Mouse (Mus musculus) heart, embryonic 10.5 days (tissue): ENCODE measurements around the gene Inf2. TPM values are rescaled to one million over a fixed set of nuclear protein-coding genes. Genes with fewer than 3 reads are reported as not detected.
A peak's percentile ranks its signal among the peaks of the same experiment; 100 is the strongest.

Experiments
- DNase-seq: peaks from one replicate; pipeline ENCODE4 v3.0.0-alpha.2; 2017; ENCODE audit warnings: low spot score
- H3K27ac ChIP-seq: fragments of 300-500 bp; sonication (generic); 2 replicates; pipeline ENCODE4 v1.5.1; 2016; ENCODE audit warnings: mild to moderate bottlenecking
- H3K27me3 ChIP-seq: fragments of 300-500 bp; sonication (generic); 2 replicates; pipeline ENCODE4 v1.6.1; 2016; ENCODE audit warnings: mild to moderate bottlenecking; ENCODE audit not compliant: poor library complexity, insufficient read depth, severe bottlenecking
- H3K36me3 ChIP-seq: fragments of 300-500 bp; sonication (generic); 2 replicates; pipeline ENCODE4 v1.6.1; 2016; ENCODE audit warnings: mild to moderate bottlenecking, moderate library complexity
- H3K4me1 ChIP-seq: fragments of 300-500 bp; sonication (generic); 2 replicates; pipeline ENCODE4 v1.6.1; 2016; ENCODE audit warnings: mild to moderate bottlenecking
- H3K4me3 ChIP-seq: fragments of 300-500 bp; sonication (generic); 2 replicates; pipeline ENCODE4 v1.5.1; 2016; ENCODE audit warnings: mild to moderate bottlenecking, moderate library complexity
- H3K9me3 ChIP-seq: fragments of 300-500 bp; sonication (generic); 2 replicates; pipeline ENCODE4 v1.6.1; 2016; ENCODE audit warnings: mild to moderate bottlenecking, moderate library complexity
- WGBS: fragments of 180-500 bp; shearing (Covaris S2); methylation state at CpG from one replicate; pipeline ENCODE4 v1.1.7; 2016; 5-methylcytosine and 5-hydroxymethylcytosine counted together
- polyA plus RNA-seq: library from polyadenylated mRNA; unstranded; fragments of >200 nt; fragmentation: Nextera tagmentation; extraction: Ambion mirVana; gene quantifications from 2 replicates; pipeline ENCODE4 v1.2.1, GENCODE M21; 2016

The Inf2 gene
- polyA plus RNA-seq, result 3.5 and 5.6 TPM in 2 replicates

DNA sequence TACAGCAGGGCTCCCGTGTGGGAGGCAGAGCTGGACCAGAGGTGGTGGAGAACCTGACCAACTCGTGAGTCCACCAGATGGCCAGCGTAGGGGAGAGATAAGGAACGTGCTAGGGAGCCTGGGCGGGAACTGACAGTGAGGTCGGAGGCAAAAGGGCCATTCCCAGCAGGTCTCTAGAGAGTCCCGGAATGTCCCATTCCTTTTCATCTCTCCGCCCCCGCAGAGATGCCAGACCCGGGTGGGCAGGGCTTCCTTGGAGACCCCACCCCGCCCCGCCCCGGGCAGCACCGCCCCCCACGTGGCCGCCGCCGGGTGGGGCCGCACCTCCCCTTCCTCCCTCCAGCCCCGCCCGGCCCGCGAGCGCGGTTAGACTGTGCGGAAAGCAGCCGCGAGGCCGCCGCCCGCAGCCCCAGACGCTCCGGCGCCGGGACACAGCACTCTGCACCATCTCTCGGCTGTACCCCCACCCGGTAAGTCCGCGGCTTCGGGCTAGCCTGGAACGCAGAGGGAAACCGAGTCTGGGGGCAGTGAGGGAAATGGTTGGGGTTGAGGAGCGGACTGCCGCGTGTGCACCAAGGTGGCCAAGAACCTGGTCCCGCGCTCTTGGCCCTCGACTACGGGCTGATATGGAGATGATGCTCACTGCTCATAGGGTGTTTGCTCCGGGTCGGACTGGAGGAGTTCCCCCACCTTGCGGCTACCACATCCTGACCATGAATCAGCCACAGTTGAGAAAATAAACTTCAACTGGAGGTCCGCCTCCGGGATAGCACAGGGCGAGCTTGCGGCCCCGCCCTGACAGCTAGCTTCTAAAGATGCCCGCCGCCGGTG, at the start of gene Inf2:
TSS of gene Inf2 (plus strand) at position 359 of the 831 bp plus-strand sequence.
- Histone ChIP-seq H3K27me3 (peaks cover 54% of the 10 kb centered on the region), H3K4me3 (peak within 1 kb of the TSS; percentile 69), H3K36me3 (peaks cover 4% of the 10 kb centered on the region), H3K4me1 (peaks cover 66% of the 10 kb centered on the region), H3K27ac (peak within 1 kb of the TSS; percentile 88), H3K9me3 (no peaks in the 10 kb centered on the region)
- DNase-seq, result peak; percentile 96
- 2% methylated on average over 60 of the region's 60 CpGs for WGBS

DNA sequence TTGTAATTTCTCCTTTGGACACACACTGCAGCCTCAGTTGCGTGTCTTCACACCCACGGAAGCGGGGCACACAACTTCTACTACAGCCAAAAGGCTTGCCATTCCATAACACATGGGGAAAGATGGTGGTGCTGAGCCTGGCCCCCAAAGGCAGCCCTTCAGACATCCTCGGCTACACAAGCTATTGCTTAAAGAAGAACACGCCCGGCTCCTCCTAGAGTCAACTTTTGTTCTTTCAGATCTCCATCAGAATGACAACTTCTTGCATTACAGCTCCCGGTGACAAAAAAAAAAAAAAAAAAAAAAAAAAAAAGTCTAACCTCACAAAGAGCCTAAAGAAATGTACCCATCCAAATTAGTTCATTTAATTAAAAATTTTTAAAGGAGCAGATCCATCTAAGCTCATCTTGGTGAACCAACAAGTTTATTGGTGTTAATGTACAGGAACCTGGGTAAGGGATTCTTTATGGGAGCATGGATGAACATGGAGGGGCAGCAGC, 49.1 kb upstream of the Inf2 start:
- peaks cover 20% of the 10 kb centered on the region for H3K27me3 ChIP-seq
- H3K27ac ChIP-seq, result no peak overlapping the region
- 85% methylated on average over 7 of the region's 7 CpGs for WGBS
- no peaks in the 10 kb centered on the region for H3K9me3 ChIP-seq
- H3K36me3 ChIP-seq, result no peaks in the 10 kb centered on the region
- no peak for DNase-seq
- H3K4me1 ChIP-seq, result peaks cover 46% of the 10 kb centered on the region
- H3K4me3 ChIP-seq, result no peak overlapping the region

DNA sequence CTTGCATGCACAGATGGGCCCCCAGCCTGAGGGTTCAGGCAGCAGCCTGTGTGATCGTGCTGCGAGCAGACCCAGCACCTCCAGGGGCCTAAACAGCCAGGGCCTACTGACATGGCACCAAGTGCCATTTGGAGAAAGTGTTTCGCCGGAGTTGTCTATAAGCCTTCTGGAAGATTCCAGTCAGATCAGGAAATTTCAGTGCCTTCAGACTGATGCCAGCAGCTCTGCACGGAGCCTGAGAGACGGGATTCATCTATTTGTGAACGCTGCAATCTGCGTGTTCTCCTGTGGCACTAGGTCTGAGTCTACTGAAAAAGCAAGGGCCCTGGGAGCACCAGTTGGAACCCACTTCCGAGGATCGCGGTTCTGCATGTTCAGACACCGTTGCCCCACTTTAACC, 48.3 kb upstream of the Inf2 start:
- WGBS, result 89% methylated on average over 12 of the region's 12 CpGs
- DNase-seq, result no peak

DNA sequence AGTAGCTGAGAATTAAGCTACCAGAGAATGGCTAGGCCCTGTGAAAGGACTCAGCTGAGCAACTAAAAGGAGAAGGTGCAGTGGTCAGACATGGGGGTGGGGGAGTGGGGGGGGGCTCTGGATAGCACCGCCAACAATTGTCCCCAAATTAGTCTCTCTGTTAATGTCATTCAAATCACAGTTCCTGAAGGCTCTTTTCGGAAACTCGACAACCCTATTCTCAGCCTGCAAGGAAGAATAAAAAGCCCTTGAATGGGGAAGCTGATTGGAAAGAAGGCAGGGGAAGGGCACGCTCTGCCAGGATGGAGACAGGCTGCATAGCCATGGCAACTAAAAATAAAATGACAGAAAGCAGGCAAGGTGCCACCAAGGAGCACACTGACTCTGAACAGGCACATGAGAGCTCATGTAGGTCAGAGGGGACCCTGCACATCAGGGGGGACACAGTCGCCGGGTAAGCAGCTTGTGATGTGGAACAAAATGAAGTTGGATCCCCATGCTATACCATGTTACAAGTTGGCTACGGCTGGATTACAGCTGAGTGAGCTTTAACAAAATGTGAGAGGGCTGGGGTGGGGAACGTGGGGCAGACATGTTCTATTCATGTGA, 47.0 kb upstream of the Inf2 start:
- peak overlapping the region; percentile 52 for H3K27ac ChIP-seq
- 50% methylated on average over 8 of the region's 8 CpGs for WGBS
- DNase-seq, result no peak
- H3K4me1 ChIP-seq, result peaks cover 52% of the 10 kb centered on the region
- H3K36me3 ChIP-seq, result no peaks in the 10 kb centered on the region
- H3K27me3 ChIP-seq, result peaks cover 15% of the 10 kb centered on the region
- no peak overlapping the region for H3K4me3 ChIP-seq
- H3K9me3 ChIP-seq, result no peaks in the 10 kb centered on the region

More for the DNA sequence above, 48.3 kb upstream of the Inf2 start:
- H3K36me3 ChIP-seq, result no peaks in the 10 kb centered on the region
- H3K4me1 ChIP-seq, result peaks cover 51% of the 10 kb centered on the region
- no peaks in the 10 kb centered on the region for H3K9me3 ChIP-seq
- H3K27ac ChIP-seq, result no peak overlapping the region
- H3K27me3 ChIP-seq, result peaks cover 15% of the 10 kb centered on the region
- H3K4me3 ChIP-seq, result no peak overlapping the region

DNA sequence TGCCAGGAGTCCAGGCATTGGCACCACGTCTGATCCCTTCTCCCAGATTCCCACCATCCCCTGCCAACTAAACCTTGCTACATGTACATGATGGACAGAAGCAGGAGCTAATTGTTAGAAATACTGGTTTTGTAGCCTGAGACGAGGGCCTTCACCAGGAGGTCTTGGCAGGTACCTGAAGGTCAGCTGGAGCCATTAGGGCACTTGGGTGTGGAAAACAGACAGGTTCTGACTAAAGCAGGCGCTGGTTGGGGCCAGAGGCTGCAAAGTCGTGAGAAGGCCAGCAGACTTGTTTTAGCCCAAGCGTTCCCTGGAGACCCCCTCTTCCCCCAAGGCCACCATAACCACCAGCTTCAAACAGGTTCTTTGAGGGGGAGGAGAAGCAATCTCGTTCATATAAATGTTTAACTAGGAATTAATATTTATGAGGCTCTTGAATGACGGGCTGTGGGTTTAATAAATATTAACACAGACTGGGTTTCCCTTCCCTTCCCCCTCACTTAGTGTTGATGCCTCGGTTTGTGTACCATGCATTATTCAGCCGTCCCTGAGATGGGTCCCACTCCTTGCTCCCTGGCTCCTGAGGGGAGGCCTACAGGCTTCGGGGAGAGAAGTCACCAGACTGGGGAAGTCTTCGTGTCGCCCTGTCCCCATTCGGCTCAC, 46.2 kb upstream of the Inf2 start:
- Histone ChIP-seq H3K36me3 (no peaks in the 10 kb centered on the region), H3K27me3 (peaks cover 15% of the 10 kb centered on the region), H3K27ac (peak overlapping the region; percentile 52; the same call in 1 of the 2 replicates), H3K4me3 (no peak overlapping the region; the same call in 1 of the 2 replicates), H3K4me1 (peaks cover 52% of the 10 kb centered on the region), H3K9me3 (no peaks in the 10 kb centered on the region)
- WGBS, result 73% methylated on average over 13 of the region's 13 CpGs
- no peak for DNase-seq

DNA sequence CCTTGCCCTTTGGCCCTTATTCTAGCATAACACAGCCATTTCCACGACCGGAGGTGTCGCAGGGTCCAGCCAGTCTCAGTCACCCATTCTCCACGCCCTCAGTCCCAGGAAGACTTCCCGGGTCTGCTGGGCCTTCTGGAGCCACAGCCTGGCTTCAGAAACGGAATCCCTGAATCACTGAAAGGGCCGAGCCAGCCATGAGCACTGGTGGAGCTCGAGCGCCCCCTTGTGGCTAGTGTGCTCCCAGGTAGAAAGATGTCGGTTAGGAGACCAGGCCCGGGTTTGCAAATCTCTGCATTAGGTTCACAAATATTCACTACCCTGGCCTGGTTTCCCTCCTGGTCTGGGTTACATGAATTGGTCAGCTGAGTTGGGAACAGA, 45.7 kb upstream of the Inf2 start:
- WGBS, result 5% methylated on average over 11 of the region's 11 CpGs
- Histone ChIP-seq H3K4me1 (peaks cover 52% of the 10 kb centered on the region), H3K9me3 (no peaks in the 10 kb centered on the region), H3K27ac (no peak overlapping the region), H3K4me3 (no peak overlapping the region; the same call in 1 of the 2 replicates), H3K27me3 (peaks cover 15% of the 10 kb centered on the region), H3K36me3 (no peaks in the 10 kb centered on the region)
- DNase-seq, result peak; percentile 93

DNA sequence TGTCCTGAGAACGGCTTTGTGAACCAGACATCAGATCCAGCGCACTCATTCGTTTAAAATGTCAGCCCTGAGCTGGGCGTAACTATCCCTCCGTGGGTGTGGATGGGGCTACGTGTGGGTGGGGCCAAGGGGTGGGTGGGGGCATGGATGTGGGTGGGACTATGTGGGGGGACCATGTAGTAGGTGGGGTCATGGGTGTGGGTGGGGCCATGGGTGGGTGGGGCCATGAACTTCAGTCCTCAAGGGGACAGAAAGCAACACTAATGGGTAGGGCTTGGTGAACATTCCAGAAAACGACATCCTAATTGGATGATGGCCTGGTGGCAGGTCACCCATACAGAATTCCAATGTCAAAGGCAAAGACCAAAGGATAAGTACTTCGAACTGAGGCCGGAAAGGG, 44.6 kb upstream of the Inf2 start:
- no peaks in the 10 kb centered on the region for H3K9me3 ChIP-seq
- peaks cover 47% of the 10 kb centered on the region for H3K4me1 ChIP-seq
- no peak for DNase-seq
- no peak overlapping the region for H3K27ac ChIP-seq
- H3K27me3 ChIP-seq, result peaks cover 5% of the 10 kb centered on the region
- no peaks in the 10 kb centered on the region for H3K36me3 ChIP-seq
- H3K4me3 ChIP-seq, result no peak overlapping the region
- 69% methylated on average over 9 of the region's 9 CpGs for WGBS

DNA sequence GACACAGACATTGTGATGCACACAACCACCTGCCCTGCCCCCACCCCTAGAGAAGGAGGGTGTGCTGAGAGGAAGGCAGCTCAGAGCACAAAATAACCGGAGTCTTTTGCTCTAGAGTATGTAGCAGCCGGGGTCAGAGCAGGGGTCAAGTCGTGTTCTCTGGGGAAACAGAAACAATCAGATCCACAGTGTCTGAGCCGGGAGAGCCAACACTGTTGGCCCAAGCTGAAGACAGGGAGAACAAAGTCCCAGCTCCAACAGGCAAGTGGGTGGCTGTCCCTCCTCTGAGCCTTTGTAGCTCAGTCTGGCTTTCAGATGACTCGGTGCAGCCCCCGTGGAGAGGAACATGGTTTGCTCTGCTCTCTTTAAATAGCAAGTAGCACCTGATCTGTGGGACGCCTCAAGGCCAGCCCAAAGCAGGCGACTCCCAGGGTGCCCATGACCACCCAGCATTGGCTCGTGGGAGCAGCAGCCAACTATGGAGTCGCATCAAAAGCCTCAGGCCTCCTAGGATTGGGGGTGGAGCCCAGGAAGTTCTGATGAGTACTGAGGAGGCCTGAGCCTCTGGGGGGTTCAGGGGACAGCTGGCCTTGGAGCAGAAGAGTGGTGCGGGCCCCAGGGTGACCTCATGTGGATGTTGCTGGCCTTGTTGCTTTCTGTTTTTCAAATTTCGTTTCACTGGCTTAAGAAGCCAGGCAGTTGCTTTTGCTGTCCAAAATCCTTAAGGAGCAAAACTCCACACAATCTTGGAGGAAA, 43.5 kb upstream of the Inf2 start:
- no peaks in the 10 kb centered on the region for H3K27me3 ChIP-seq
- 32% methylated on average over 12 of the region's 12 CpGs for WGBS
- H3K9me3 ChIP-seq, result no peaks in the 10 kb centered on the region
- H3K27ac ChIP-seq, result peak overlapping the region; percentile 62
- no peak for DNase-seq
- no peak overlapping the region for H3K4me3 ChIP-seq
- no peaks in the 10 kb centered on the region for H3K36me3 ChIP-seq
- peaks cover 46% of the 10 kb centered on the region for H3K4me1 ChIP-seq

DNA sequence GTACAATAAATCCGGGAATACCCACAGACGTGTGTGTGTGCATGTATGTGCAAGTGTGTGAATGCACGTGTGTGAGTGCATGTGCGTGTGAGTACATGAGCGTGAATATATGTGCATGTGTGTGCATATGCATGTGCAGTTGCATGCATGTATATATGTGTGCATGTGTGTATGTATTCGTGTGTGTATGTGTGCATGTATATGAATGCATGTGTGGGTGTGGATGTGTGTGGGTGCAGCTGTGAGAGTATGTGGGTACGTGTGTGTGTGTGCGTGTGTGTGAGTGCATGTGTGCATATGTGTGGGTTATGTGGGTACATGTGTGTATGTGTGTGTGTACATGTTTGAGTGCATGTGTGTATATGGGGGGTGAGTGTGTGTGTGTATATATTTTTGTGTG, 42.5 kb upstream of the Inf2 start:
- H3K4me1 ChIP-seq, result peaks cover 36% of the 10 kb centered on the region
- H3K9me3 ChIP-seq, result no peaks in the 10 kb centered on the region
- no peaks in the 10 kb centered on the region for H3K27me3 ChIP-seq
- WGBS, result 87% methylated on average over 8 of the region's 8 CpGs
- DNase-seq, result no peak
- no peak overlapping the region for H3K4me3 ChIP-seq
- H3K27ac ChIP-seq, result no peak overlapping the region
- no peaks in the 10 kb centered on the region for H3K36me3 ChIP-seq

DNA sequence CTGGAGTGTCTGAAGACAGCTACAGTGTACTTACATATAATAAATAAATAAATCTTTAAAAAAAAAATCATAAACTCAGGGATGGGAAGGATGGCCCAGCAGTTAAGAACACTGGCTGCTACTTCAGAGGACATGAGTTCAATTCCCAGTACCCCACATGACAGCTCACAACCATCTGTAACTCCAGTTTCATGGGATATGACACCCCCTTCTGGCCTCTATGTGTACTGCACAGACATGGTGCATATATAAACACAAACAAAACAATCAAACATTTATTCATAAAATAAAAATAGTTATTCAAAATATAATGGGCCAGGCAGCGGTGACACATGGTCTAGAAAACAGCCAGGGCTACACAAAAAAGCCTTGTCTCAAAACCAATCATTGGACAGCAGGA, 39.3 kb upstream of the Inf2 start:
- no peak for DNase-seq
- WGBS, result 92% methylated on average over 1 of the region's 1 CpGs
- Histone ChIP-seq H3K4me3 (no peak overlapping the region), H3K27me3 (peaks cover 13% of the 10 kb centered on the region; the same call in 1 of the 2 replicates), H3K9me3 (no peaks in the 10 kb centered on the region), H3K27ac (no peak overlapping the region), H3K4me1 (peaks cover 26% of the 10 kb centered on the region), H3K36me3 (no peaks in the 10 kb centered on the region)

DNA sequence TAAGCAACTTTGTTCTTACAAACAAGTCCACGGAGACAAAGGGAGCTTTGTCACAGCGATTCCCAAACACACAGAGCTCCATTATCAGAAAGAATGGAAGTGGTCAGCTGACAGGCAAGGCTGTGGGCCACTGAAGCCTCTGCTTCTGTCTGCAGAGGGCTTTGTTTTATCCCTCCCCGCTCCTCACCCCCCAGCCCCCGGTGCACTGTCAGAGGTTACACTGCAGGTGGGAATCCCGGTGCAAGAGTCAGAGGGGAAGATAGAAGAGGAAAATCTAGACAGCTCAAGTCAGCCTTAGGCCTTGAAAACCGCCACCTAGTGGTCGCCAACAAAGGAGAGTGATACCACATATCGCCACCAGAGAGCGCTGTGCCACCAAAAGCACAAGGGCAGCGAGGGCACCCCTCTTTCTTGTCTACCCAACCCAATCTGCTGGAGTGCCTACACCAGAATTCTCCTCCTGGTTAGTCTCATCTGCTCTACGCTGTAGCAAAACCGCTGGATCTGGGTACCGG, 36.7 kb upstream of the Inf2 start:
- 0 out of 2 replicates have a peak overlapping the region, but pooled peaks have one; percentile 1 for H3K27ac ChIP-seq
- peaks cover 22% of the 10 kb centered on the region; the same call in 1 of the 2 replicates for H3K27me3 ChIP-seq
- peak; percentile 94 for DNase-seq
- no peaks in the 10 kb centered on the region for H3K9me3 ChIP-seq
- WGBS, result 10% methylated on average over 13 of the region's 13 CpGs
- no peak overlapping the region for H3K4me3 ChIP-seq
- peaks cover 14% of the 10 kb centered on the region; the same call in 1 of the 2 replicates for H3K4me1 ChIP-seq
- H3K36me3 ChIP-seq, result no peaks in the 10 kb centered on the region

DNA sequence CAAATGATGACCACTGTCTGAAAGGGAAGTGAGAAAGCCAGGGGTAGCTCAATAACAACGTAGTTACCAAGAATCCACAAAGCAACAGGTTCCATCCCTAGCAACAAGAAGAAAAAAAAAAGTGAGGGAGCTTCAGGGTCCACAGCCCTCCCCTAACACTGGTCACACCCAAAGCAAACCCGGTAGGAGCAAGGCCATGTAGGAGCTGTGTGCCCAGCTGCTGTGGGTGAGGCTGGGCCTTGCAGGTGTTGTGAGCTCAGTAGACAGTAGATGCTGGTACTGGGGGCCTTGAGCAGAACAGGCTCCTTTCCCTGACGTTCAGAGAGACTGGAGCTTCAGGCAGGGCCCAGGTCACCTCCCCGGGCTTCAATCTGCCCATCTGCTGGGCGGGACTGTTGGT, 36.1 kb upstream of the Inf2 start:
- no peaks in the 10 kb centered on the region for H3K9me3 ChIP-seq
- H3K27ac ChIP-seq, result 0 out of 2 replicates have a peak overlapping the region, but pooled peaks have one; percentile 1
- H3K4me3 ChIP-seq, result no peak overlapping the region
- peaks cover 22% of the 10 kb centered on the region; the same call in 1 of the 2 replicates for H3K27me3 ChIP-seq
- WGBS, result 56% methylated on average over 5 of the region's 5 CpGs
- no peak for DNase-seq
- H3K4me1 ChIP-seq, result peaks cover 14% of the 10 kb centered on the region; the same call in 1 of the 2 replicates
- H3K36me3 ChIP-seq, result no peaks in the 10 kb centered on the region
